8 mouse cellular contexts compared by ENCODE assay signal in the genomic region with DNA sequence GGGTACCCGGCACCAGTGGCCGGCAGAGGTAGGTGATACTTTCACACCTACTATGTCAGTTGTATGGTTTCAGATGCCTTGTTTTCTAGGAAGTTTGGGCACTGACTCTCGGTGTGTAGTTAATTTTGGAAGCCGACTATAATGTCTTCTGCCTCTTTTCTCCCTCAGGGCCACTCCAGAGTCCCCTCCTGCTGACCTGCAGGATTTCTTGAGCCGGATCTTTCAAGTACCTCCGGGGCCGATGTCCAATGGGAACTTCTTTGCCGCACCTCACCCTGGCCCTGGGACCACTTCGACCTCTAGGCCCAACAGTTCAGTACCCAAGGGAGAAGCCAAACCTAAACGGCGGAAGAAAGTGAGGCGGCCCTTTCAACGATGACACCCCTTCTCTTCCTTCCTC. TPM values are rescaled to one million over a fixed set of nuclear protein-coding genes. Genes with fewer than 3 reads are reported as not detected.
DNase-seq lines count a peak whose midpoint lies in the region; ATAC-seq and TF ChIP-seq lines count a peak whose summit lies in the region.

A gene (plus strand): TSS at position 301 of the 400 bp plus-strand sequence.

- H3K9ac ChIP-seq in lung, postnatal 0 days (replicated peaks; ENCODE audit: low read depth): no peak within 1 kb of the TSS
- no peak within 1 kb of the TSS for H3K9ac ChIP-seq in limb, embryonic 12.5 days (replicated peaks)
- H3K9ac ChIP-seq in stomach, embryonic 14.5 days (replicated peaks; ENCODE audit: low read depth, low read length): no peak within 1 kb of the TSS

- no peak within 1 kb of the TSS for H3K4me2 ChIP-seq in lung, postnatal 0 days (replicated peaks; ENCODE audit: low read depth, low read length)
- H3K4me2 ChIP-seq in limb, embryonic 12.5 days: no peak within 1 kb of the TSS
- H3K4me2 ChIP-seq in stomach, embryonic 14.5 days (replicated peaks; ENCODE audit: low read depth, low read length): no peak within 1 kb of the TSS

- TF ChIP-seq CTCF in lung, postnatal 0 days (IDR thresholded peaks at IDR 0.05): no peak

- whole genome bisulfite sequencing in lung, postnatal 0 days: 82% methylated on average over 13 of the region's 13 CpGs
- WGBS in limb, embryonic 12.5 days: 89% methylated on average over 13 of the region's 13 CpGs
- 87% methylated on average over 13 of the region's 13 CpGs for WGBS in stomach, embryonic 14.5 days

- no peak for ATAC-seq in lung, postnatal 0 days
- no peak for ATAC-seq in erythroid progenitor cell, adult 5-6 weeks (replicated peaks; ENCODE audit: low FRiP score, poor library complexity, severe bottlenecking)
- ATAC-seq in limb, embryonic 12.5 days (ENCODE audit: insufficient number of reproducible peaks, insufficient read depth, low FRiP score, low TSS enrichment, low read depth): no peak
- no peak for ATAC-seq in stomach, embryonic 14.5 days (ENCODE audit: insufficient number of reproducible peaks, insufficient read depth, low FRiP score, low read depth)

- peaks cover 24% of the 10 kb centered on the region; the same call in 1 of the 2 replicates for H3K36me3 ChIP-seq in lung, postnatal 0 days (ENCODE audit: insufficient read depth, low read length)
- H3K36me3 ChIP-seq in limb, embryonic 12.5 days: peaks cover 67% of the 10 kb centered on the region
- H3K36me3 ChIP-seq in stomach, embryonic 14.5 days (ENCODE audit: control insufficient read depth, insufficient read depth, low read length): peaks cover 48% of the 10 kb centered on the region

- no peaks in the 10 kb centered on the region for H3K27me3 ChIP-seq in lung, postnatal 0 days (replicated peaks; ENCODE audit: insufficient read depth, low read length)
- no peaks in the 10 kb centered on the region for H3K27me3 ChIP-seq in limb, embryonic 12.5 days
- H3K27me3 ChIP-seq in stomach, embryonic 14.5 days (ENCODE audit: control insufficient read depth, insufficient read depth, low read length): no peaks in the 10 kb centered on the region

- H3K4me3 ChIP-seq in lung, postnatal 0 days (ENCODE audit: low read depth, low read length): no peak within 1 kb of the TSS
- no peak within 1 kb of the TSS for H3K4me3 ChIP-seq in limb, embryonic 12.5 days (replicated peaks)
- H3K4me3 ChIP-seq in stomach, embryonic 14.5 days (ENCODE audit: low read depth, low read length): no peak within 1 kb of the TSS

- no peak within 1 kb of the TSS for H3K27ac ChIP-seq in lung, postnatal 0 days (ENCODE audit: low read length)
- H3K27ac ChIP-seq in limb, embryonic 12.5 days: no peak within 1 kb of the TSS
- no peak within 1 kb of the TSS for H3K27ac ChIP-seq in stomach, embryonic 14.5 days (ENCODE audit: low read length)

- TF ChIP-seq EP300 in lung, postnatal 0 days (IDR thresholded peaks at IDR 0.05): no peak

- H3K4me1 ChIP-seq in lung, postnatal 0 days (ENCODE audit: insufficient read depth, low read depth, low read length): no peaks in the 10 kb centered on the region
- peaks cover 6% of the 10 kb centered on the region for H3K4me1 ChIP-seq in limb, embryonic 12.5 days (replicated peaks)
- 0 out of 2 replicates have a peak, but pooled peaks cover 5% of the 10 kb centered on the region for H3K4me1 ChIP-seq in stomach, embryonic 14.5 days (ENCODE audit: control insufficient read depth, insufficient read depth, low read length)

- intact Hi-C loops in heart, postnatal 14 days (cut with DNase I): no loop called here

- DNase-seq in lung, postnatal 0 days (ENCODE audit: low spot score): no peak
- no peak for DNase-seq in lung, postnatal 10 days
- no peak for DNase-seq in heart, postnatal 14 days
- no peak for DNase-seq in yolk sac, embryonic 10.5 days (ENCODE audit: low spot score)
- no peak for DNase-seq in urinary bladder, postnatal 36 days (ENCODE audit: low spot score in 2 of 2)

- no peaks in the 10 kb centered on the region for H3K9me3 ChIP-seq in lung, postnatal 0 days (ENCODE audit: low read length)
- H3K9me3 ChIP-seq in limb, embryonic 12.5 days: no peaks in the 10 kb centered on the region
- H3K9me3 ChIP-seq in stomach, embryonic 14.5 days (ENCODE audit: control insufficient read depth, low read depth, low read length): no peaks in the 10 kb centered on the region

RNA-seq across cellular contexts. Expression of the gene that starts here (rescaled TPM):
- 113 and 119 TPM in 2 replicates for polyA plus RNA-seq in lung, postnatal 0 days (2015; fragmentation: Nextera tagmentation; extraction: Ambion mirVana)
- total RNA-seq in erythroid progenitor cell, adult 5-6 weeks (2015; ENCODE audit: low replicate concordance): 151 and 206 TPM in 2 replicates
- total RNA-seq in erythroid progenitor cell, adult 5-6 weeks (2017; ENCODE audit: low replicate concordance): 162 and 172 TPM in 2 replicates
- total RNA-seq in heart, postnatal 14 days (2021): 10 to 100 TPM; 40.9 to 44.9 TPM
- polyA plus RNA-seq in limb, embryonic 12.5 days (2016; fragmentation: Nextera tagmentation; extraction: Ambion mirVana): 241 and 260 TPM in 2 replicates
- polyA plus RNA-seq in stomach, embryonic 14.5 days (2014; fragmentation: Nextera tagmentation; extraction: Ambion mirVana): 204 and 209 TPM in 2 replicates
